Mouse (Mus musculus) hematopoietic stem cell, adult 5-6 weeks (primary cell): ENCODE results near the gene Cnot6. TPM values are rescaled to one million over a fixed set of nuclear protein-coding genes. Genes with fewer than 3 reads are reported as not detected.

Experiments
- ATAC-seq, 2 experiments: fragments of 125-278 bp in 1 of 2; replicated peaks in 1 of 2; 2 replicates each; pipeline ENCODE4 v1.8.0; 2016 to 2017; ENCODE audit warnings: inconsistent platforms in 2 of 2, mild to moderate bottlenecking in 2 of 2, moderate number of reproducible peaks in 2 of 2, low read depth in 1 of 2, moderate TSS enrichment in 1 of 2; ENCODE audit not compliant: low FRiP score in 2 of 2, poor library complexity in 2 of 2, severe bottlenecking in 2 of 2, insufficient read depth in 1 of 2, low TSS enrichment in 1 of 2
- total RNA-seq: library from RNA; stranded (forward); fragments of 172-1452, 232-1000 nt; gene quantifications from 2 replicates; pipeline ENCODE4 v1.2.3, GENCODE M21; 2017

Gene Cnot6
- total RNA-seq, 1 experiment from 2014 or later, result 55.0 TPM

DNA sequence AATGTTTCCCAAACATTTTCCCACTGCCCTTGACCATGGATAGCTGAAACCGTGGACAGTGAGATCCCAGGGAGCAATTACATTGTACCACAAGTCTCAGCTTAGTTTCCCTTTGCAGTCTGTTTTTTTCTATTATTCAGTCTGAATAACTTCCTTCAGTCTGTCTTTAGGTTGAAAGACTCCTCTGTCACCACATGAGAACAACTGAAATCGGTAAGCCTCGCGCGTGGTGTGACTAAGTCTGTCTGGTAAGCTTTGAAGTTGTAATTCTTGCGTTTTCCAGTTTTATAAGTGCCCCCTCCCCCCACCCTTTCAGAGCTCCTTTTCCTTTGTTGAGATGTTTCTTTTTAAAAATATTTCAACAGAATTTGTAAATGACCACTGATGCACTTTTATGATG is 10.2 kb upstream of the Cnot6 start:
- ATAC-seq, result no peak

DNA sequence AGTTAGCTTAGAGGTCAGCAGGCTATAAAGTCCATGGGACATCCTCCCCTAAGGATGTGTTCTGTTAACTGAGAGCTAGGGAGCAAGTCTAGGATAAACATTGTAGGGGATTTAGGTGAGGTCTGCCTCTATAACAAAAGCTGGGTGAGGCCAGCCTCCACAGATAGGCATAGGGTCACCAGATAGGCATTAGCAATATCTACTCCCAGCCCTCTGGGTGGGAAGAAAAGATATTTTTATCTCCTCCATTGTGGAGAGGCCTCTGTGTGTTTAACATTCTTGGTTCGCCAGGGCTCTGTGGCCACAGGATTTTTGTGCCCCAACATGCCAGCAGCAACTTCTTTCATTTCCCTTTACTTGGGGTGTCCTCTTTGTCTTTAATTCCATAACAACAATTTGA is 8.8 kb upstream of the Cnot6 start:
- ATAC-seq, result no peak

DNA sequence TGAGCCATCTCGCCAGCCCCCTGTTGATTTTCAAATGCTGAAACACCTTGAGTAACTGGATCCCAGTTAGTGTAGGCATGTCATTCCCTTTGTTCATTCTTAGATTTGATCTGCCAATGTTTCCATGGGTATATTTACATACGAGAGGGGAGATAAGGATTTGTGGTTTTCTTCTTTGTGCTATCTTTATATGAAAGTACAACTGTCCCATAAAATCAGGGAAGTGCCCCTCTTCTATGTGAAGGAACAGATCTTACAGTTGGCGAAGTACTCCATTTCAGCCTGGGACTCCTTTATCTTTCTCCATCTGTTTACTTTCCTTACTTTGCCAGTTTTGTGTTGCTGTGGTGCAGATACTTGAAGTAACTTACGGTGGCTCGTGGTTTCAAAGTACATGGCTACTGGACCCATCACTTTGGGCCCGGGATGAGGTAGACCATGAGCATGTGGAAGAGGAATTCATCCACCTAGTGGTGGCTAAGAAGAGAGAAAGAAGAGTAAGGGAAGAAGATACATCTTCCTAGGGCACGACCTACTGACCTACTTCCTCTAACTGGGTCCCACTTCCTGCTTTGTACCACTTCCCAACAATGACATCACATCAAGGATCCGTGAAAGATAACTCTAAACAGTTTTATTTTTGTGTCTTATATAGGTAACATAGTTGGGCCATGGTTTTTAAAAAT is 7.1 kb upstream of the Cnot6 start:
- ATAC-seq, result peak in 1 of 2 experiments; percentile 38; a peak in 1 of 4 replicates

DNA sequence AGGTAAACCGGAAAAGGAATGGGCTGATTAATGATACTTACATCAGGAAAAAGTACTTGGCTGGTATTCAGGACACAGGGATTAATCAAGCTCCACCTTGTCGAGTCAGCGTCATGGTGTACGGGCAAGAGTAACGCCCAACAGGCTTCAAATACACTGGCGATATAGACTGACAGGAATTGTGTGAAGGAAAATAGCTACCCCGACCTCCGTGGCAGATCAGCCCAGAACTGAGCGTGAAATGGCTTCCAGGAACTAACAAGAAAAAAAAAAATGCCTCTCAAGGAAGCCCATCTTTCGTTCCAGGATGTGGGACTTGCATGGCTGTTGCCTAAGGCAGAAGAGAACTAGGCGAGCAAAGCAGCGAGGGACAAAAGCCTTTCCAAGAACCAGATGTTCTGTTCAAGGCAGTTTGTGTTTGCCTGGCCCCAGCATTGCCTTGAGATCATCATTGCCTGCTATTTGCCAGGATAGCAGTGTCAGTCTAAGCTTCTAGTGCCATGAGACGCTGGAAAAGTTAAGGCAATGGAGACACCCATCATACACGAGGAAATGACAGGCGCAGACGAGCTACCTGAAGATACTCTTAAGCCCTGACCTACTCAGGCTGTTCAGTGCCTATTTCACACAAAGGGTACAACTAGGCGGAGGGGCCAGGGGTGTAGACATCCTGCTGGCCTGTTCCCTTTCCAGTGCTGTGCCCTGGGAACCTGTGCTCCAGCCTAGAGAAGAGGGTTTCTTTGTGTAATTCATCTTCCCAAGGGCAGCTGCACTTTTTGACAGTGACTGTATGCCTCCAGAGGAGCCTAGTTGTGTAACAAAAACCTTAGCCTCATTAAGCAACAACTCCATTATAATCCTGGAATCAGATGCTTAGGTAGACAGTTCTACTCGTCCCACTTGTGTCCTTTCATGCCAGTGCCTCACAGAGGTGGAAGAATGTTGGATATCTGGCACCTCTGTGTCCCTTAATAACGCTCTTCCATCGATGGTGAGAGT is 1.1 kb upstream of the Cnot6 start:
- ATAC-seq, result no peak

DNA sequence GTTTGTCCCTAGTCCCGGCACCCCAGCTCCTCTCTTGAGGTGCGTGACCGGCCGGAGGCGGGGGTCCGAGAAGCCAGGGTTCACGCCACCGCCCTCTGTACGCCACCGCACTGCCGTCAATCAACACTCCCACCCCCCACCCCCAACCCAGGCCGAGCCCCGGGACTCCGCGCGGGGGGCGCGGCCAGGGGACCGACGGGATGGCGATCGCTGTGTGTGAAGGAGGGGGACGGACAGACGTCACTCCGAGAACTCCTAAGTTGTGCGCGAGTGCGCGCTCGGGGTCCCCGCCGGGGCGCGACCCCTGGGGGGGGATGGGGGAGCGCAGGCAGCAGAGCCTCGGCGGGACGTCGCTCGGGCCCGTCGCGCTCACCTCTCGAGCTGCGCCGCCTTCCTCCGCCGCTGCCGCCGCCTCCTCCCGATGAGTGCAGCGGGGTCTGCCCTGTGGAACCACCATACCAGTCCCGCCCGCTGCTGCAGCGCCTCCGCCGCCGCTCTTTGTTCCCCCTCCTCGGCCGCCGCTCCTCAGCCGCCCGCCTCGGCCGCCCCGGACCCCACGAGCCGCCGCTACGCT is 455 bp downstream of the Cnot6 start:
- no peak for ATAC-seq

DNA sequence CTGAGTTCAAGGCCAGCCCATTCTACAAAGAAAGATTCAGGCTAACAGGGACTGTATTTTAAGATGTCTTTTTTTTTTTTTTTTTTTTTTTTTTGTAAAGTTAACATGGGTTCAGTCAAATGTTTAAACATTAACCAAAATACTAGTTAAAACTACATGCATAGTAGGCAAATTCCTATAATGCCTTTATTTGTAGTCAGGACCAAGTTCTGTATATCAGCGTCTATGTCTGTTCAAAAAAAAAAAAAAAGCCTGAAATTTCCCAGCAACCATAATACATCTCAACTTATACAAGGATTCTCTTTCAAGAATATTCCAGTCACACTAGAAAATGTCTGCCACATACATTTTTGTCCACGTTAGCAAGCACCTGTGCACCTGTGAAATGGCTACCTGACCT is 1.9 kb downstream of the Cnot6 start:
- ATAC-seq, result no peak

DNA sequence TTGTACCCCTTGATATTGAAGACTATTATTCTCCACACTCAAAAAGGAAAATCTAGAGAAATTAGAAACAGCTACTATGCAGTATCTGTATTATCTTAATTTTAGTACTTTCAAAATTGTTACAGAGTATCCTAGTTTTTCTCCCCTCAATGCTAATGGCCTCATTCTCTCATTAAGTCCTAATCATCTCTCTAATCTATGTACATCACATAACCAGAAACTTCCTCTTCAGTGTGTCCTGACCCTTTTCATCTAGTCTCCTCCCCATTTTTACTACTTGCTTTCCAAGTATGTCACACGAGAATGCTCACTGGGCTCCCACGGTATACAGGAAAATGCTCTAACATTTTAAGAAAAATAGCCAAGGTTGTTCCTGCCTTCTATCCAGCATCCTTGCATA is 4.7 kb downstream of the Cnot6 start:
- no peak for ATAC-seq

DNA sequence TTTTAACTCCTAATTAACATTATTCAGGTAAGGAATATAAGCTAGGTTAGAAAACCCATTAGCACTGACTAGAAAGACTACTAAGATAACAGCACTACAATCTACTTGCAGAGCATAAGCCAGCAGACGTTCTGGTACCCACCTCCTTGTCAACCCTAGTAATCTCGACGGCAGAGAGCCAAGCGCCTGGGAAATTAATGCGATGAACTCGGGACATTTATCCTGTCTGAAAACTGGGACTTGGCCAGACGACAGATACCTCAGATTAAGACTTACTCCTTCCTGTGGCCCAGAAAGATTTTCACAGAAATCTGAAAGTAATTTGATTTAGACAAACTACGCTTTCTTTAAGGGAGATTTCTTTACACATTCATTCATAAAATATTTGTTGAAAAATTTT is 7.7 kb downstream of the Cnot6 start:
- no peak for ATAC-seq

DNA sequence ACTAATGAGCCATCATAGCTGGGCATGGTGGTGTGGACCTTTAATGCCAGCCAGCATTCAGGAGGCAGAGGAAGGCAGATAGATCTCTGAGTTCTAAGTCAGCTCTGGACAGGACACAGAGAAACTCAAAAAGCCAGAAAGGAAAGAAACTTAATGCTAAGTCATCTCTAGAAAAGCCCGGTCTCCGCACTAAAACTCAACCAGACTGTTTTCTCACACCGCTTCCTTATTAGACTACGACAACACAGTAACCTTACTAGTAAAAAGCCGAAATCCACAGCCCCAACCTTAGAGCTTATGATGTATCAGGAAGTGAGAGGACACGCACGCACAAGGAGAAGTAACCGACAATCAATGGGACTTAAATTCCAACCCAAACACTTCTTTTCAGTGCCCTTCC is 10.5 kb downstream of the Cnot6 start:
- no peak for ATAC-seq

DNA sequence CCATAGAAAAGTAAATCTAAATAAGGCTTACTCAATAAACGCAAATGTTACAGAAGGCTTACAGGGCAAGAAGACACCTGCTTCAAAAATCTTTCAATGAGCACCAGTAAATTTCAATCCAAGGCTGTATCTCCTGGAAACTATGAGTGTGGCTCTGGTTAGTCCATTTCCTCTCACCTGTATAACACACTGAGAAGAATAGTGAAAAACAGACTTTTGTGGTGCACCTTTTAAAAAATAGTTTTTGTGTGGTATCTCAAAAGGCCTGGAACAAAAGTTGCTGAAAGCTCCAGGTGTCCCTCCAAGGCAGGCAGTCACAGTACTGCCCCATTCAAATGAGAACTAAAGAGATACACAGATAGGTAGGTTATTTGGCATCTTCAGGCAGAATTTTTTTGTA is 13.4 kb downstream of the Cnot6 start:
- ATAC-seq, result no peak

DNA sequence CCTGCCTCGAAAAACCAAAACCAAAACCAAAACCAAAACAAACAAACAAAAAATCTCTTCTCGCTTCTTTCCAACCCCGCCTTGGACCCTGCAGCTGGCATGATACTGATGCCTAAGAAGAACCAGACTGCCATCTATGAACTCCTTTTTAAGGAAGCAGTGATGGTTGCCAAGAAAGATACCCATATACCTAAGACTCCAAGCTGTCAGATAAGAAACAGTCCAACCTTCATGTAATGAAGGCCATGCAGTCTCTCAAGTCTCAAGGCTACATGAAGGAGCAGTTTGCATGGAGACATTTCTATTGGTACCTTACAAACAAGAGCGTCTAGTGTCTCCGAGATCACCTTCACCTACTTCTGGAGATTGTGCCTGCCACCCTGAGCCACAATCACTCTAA is 14.7 kb downstream of the Cnot6 start:
- ATAC-seq, result no peak

DNA sequence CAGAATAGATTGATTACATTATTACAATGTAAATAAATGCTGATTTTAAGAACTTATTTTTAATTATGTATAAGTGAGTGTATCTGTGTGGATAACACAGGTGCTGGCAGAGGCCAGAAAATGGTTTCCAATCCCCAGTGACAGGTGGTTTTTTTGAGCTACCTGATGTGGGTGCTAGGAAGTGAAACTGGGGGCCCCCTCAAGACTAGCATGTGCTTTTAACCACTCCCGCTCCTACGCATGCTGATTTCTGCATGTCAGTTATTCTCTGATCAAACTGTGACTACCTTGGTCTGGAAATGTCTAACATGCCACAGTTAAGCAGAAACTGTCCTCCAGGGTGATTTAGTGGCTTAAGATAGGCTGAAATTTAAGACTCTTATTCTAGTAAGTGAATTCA is 16.1 kb downstream of the Cnot6 start:
- ATAC-seq, result no peak

DNA sequence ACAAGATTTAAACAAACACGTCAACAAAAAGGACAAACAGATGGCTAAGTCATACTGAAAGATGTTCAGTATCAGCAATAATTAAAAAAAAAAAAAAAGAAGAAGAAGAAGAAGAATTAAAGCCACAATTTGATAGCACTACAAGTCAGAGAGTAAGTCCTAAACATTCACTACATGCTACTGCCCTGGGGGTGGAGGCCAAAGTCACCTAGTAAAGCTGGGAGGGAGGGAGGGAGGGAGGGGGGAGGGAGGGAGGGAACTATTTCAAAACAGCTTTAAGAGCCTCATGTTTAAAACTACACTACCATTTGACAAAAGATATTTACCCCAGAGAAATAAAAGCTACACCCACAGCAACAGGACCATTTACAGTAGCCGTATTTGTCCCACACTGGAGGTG is 16.8 kb downstream of the Cnot6 start:
- no peak for ATAC-seq

DNA sequence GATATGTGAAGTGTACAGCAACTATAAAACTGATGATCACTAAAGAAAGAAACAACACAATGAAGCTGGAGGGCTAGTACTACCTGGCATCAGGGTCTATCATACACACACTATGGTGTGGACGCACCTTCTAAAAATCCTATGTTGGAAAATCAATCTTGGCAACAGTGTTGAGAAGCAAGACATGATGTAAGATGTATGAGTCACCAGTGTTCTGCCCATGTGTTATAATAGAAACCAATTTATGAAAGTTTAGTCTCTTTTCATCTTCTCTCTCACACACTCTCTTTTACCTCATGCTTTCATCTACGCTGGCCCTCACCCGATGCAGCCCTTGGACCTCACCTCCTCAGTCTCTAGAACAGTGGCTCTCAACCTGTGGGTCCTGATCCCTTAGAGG is 17.5 kb downstream of the Cnot6 start:
- no peak for ATAC-seq

DNA sequence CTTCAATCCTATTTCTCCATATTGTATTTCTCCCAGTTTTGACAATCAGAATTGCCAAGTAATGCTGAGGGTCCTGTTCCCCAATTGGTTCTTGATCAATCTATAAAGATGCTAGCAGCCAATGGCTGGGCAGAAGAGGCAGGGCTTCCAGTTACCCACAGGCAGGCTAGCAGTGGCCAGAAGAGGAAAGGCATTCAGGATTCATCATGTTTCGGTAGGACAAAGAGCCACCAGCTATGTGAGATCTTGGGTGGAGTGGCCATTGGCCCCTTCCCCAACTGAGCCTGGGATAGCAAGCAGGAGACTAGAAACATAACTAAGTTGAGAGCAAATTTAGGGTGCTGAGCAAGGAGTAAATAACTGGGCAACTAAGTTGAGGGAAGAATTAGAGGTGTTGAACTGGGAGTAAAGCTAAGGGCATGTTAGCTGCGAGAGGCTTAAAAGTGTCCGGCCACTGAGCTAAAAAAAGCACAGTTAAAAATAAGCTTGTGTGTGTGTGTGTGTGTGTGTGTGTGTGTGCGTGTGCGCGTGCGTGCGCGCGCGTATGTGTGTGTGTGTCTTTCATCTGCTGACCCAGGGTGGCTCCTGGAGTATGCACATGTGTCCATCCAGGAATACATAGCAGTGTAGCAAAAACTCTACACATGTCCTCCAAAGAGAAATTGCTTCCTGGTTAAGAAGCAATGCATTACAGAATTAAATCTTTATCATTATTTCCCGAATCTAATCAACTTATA is 28.1 kb downstream of the Cnot6 start:
- no peak for ATAC-seq

DNA sequence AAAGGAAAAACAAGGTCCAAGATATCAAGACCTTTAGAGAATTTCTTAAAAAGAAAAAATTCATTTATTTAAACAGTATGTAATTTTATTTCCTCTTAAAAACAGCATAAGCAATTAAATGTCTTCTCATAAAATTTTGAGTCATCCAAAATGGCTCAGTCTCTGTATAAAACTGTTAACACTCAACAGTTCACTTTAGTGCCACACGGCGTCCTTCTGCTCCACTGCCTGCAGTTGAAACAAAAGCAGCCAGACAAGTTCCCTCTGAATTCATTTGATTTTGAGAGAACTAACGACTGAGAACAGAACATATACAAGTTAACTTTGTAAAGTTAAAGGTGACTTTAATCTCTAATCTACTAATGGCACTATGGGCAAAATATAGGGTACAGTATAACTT is 39.1 kb downstream of the Cnot6 start:
- ATAC-seq, result no peak

DNA sequence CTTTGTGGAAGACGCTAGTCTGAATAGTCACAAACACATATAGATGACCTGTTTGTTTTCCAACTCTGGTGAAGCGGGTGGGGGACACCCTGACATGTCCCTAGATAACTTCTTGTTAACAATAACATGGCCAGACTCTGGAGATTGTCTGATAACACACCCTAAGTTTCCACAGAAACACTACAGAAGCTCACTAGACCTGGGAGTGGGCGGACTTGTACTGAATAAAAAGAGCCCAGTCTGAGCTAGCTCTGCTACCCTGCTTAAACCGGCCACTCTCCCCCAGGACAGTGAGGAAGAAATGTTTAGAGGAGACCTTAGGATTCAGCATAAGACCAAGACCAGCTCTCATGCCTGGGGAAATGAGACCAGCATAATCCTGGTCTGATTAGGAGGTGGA is 47.1 kb downstream of the Cnot6 start:
- ATAC-seq, result no peak
